Mouse (Mus musculus) heart, postnatal 0 days (tissue): ENCODE data around the gene Agpat1.

Source experiments
- CTCF ChIP-seq: IDR thresholded peaks from 2 replicates; pipeline ENCODE4 v1.5.1; 2016; ENCODE audit warnings: antibody characterized with exemption, control low read depth, low read depth
- EP300 ChIP-seq: IDR thresholded peaks from 2 replicates; pipeline ENCODE4 v1.6.1; 2016; ENCODE audit warnings: antibody characterized with exemption, low read depth

DNA sequence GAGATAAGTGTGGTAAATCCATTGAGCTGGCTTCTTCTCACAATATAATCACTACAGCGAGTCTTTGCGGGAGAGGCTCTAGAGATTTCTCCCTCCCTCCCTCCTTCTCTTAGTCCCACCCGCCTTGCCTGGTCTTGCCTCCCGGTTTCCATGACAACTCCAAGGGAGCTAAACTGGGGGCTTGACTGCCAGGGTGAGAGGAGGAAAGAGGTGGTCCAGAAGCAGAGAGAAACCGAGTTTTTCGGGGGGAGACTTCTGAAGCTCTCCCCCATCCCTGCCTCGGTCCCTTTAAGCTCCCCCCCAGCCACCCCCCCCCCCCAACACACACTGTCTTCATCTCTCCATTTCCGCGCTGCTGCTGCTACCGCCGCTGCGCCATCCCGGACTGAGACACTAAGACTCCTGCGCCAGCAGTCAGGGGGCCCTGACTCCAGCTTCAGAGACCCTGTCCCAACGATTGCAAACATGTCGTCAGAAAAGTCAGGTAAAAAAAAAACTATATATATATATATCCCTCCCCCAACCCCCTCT is 25.2 kb downstream of the Agpat1 start, which contains the start of gene Prrt1:
- TF ChIP-seq CTCF (no peak), EP300 (no peak)
